Mouse (Mus musculus) CH12.LX (cell line): ENCODE data around the gene Prelid1. TPM values are rescaled to one million over a fixed set of nuclear protein-coding genes. Genes with fewer than 3 reads are reported as not detected.

Experiments
- DNase-seq: peaks from one replicate; pipeline ENCODE4 v3.0.0-alpha.2; 2013; ENCODE audit errors: extremely low read depth
- H3K27ac ChIP-seq: 2 replicates; pipeline ENCODE4 v1.5.1; 2012; ENCODE audit warnings: low read depth, mild to moderate bottlenecking, control low read depth, moderate library complexity; ENCODE audit not compliant: insufficient read depth
- H3K27me3 ChIP-seq: replicated peaks from 2 replicates; pipeline ENCODE3; 2012; ENCODE audit warnings: inconsistent platforms
- H3K36me3 ChIP-seq, 2 experiments: replicated peaks in 1 of 2; 2 replicates each; pipeline versions ENCODE3 to v1.6.1; 2012; ENCODE audit warnings: inconsistent platforms in 1 of 2, low read length in 1 of 2, mild to moderate bottlenecking in 1 of 2, mixed read lengths in 1 of 2, moderate library complexity in 1 of 2; ENCODE audit not compliant: control insufficient read depth in 1 of 2, insufficient read depth in 1 of 2
- H3K4me1 ChIP-seq, 2 experiments: 2 replicates each; pipeline ENCODE4 v1.6.1; 2012; ENCODE audit warnings: inconsistent platforms in 1 of 2, moderate library complexity in 1 of 2; ENCODE audit not compliant: insufficient read depth in 2 of 2, control insufficient read depth in 1 of 2
- H3K4me2 ChIP-seq: 2 replicates; pipeline ENCODE4 v1.6.1; 2012; ENCODE audit warnings: low read depth, mild to moderate bottlenecking, control low read depth; ENCODE audit not compliant: poor library complexity, insufficient read depth, severe bottlenecking
- H3K4me3 ChIP-seq, 3 experiments: fragments of 150-350 bp in 1 of 3; sonication (generic) in 1 of 3; replicated peaks in 1 of 3; 2 replicates each; pipeline versions ENCODE3 to v1.5.1; 2011 to 2012; ENCODE audit warnings: low read depth in 2 of 3, low read length in 2 of 3, mild to moderate bottlenecking in 2 of 3, moderate library complexity in 2 of 3, control low read depth in 1 of 3, improper control_type of control experiment in 1 of 3, inconsistent platforms in 1 of 3, mixed read lengths in 1 of 3; ENCODE audit not compliant: poor library complexity in 1 of 3
- H3K79me2 ChIP-seq: replicated peaks from 2 replicates; pipeline ENCODE4 v1.6.1; 2012; ENCODE audit warnings: mild to moderate bottlenecking, moderate library complexity; ENCODE audit not compliant: control insufficient read depth, poor library complexity, insufficient read depth, severe bottlenecking; ENCODE audit errors: extremely low read depth
- H3K9ac ChIP-seq: 2 replicates; pipeline ENCODE4 v1.6.1; 2012; ENCODE audit warnings: low read depth, mild to moderate bottlenecking, control low read depth, moderate library complexity; ENCODE audit not compliant: insufficient read depth
- H3K9me3 ChIP-seq: replicated peaks from 2 replicates; pipeline ENCODE3; 2012; ENCODE audit warnings: low read length, inconsistent platforms, mixed read lengths
- CHD1 ChIP-seq: IDR thresholded peaks from 2 replicates; pipeline ENCODE4 v1.6.1; 2012; ENCODE audit warnings: low read depth, low read length, improper control_type of control experiment, inconsistent platforms
- CHD2 ChIP-seq: IDR thresholded peaks from 2 replicates; pipeline ENCODE4 v1.6.1; 2011; ENCODE audit warnings: low read length, improper control_type of control experiment
- CTCF ChIP-seq, 2 experiments: IDR thresholded peaks in 1 of 2; conservative IDR thresholded peaks in 1 of 2; 2 replicates each; pipeline ENCODE4 v1.5.1; 2011 to 2012; ENCODE audit warnings: low read depth in 2 of 2, low read length in 2 of 2, improper control_type of control experiment in 1 of 2, inconsistent platforms in 1 of 2, mild to moderate bottlenecking in 1 of 2, moderate library complexity in 1 of 2
- GABPA ChIP-seq: IDR thresholded peaks from 2 replicates; pipeline ENCODE4 v1.6.1; 2012; ENCODE audit warnings: low read depth, low read length, improper control_type of control experiment, inconsistent platforms; ENCODE audit not compliant: insufficient replicate concordance
- JUN ChIP-seq: IDR thresholded peaks from 2 replicates; pipeline ENCODE4 v1.6.1; 2011; ENCODE audit warnings: low read depth, mild to moderate bottlenecking, low read length, improper control_type of control experiment, moderate library complexity; ENCODE audit not compliant: insufficient read depth
- KAT2A ChIP-seq: IDR thresholded peaks from 2 replicates; pipeline ENCODE4 v1.6.1; 2012; ENCODE audit warnings: low read length, improper control_type of control experiment, inconsistent platforms; ENCODE audit not compliant: insufficient replicate concordance
- MAX ChIP-seq: IDR thresholded peaks from 2 replicates; pipeline ENCODE4 v1.6.1; 2011; ENCODE audit warnings: low read length, improper control_type of control experiment
- MAZ ChIP-seq: IDR thresholded peaks from 2 replicates; pipeline ENCODE4 v1.6.1; 2012; ENCODE audit warnings: low read depth, mild to moderate bottlenecking, inconsistent platforms, low read length, improper control_type of control experiment, moderate library complexity
- MXI1 ChIP-seq: IDR thresholded peaks from 2 replicates; pipeline ENCODE4 v1.6.1; 2011; ENCODE audit warnings: mild to moderate bottlenecking, low read depth, low read length, improper control_type of control experiment
- MYC ChIP-seq: IDR thresholded peaks from 2 replicates; pipeline ENCODE4 v1.6.1; 2011; ENCODE audit warnings: low read depth, mild to moderate bottlenecking, improper control_type of control experiment, low read length
- NRF1 ChIP-seq: IDR thresholded peaks from 2 replicates; pipeline ENCODE4 v1.6.1; 2014; ENCODE audit warnings: low read depth, mild to moderate bottlenecking, inconsistent platforms, low read length, improper control_type of control experiment, moderate library complexity
- POLR2A ChIP-seq: IDR thresholded peaks from 2 replicates; pipeline ENCODE4 v1.6.1; 2011; ENCODE audit warnings: low read depth, mild to moderate bottlenecking, improper control_type of control experiment, low read length
- POLR2AphosphoS2 ChIP-seq: IDR thresholded peaks from 2 replicates; pipeline ENCODE4 v1.6.1; 2011; ENCODE audit warnings: low read depth, low read length, improper control_type of control experiment
- RAD21 ChIP-seq: IDR thresholded peaks from 2 replicates; pipeline ENCODE4 v1.6.1; 2011; ENCODE audit warnings: low read depth, mild to moderate bottlenecking, low read length, improper control_type of control experiment, moderate library complexity
- SIN3A ChIP-seq: IDR thresholded peaks from 2 replicates; pipeline ENCODE4 v1.6.1; 2012; ENCODE audit warnings: low read length, improper control_type of control experiment, inconsistent platforms
- TBP ChIP-seq: conservative IDR thresholded peaks from 2 replicates; pipeline ENCODE4 v1.6.1; 2011; ENCODE audit warnings: low read depth, low read length, improper control_type of control experiment
- USF1 ChIP-seq: IDR thresholded peaks from 2 replicates; pipeline ENCODE4 v1.6.1; 2014; ENCODE audit warnings: low read depth, mild to moderate bottlenecking, inconsistent platforms, low read length, improper control_type of control experiment
- USF2 ChIP-seq: conservative IDR thresholded peaks from 2 replicates; pipeline ENCODE4 v1.6.1; 2011; ENCODE audit warnings: low read depth, low read length, improper control_type of control experiment
- ZNF384 ChIP-seq: IDR thresholded peaks from 2 replicates; pipeline ENCODE4 v1.6.1; 2012; ENCODE audit warnings: low read depth, low read length, improper control_type of control experiment, inconsistent platforms
- dilution Hi-C: fragments of 300-500 bp; cut with MboI; formaldehyde crosslinking; loops from 2 replicates; pipeline ENCODE4 v1.14.3; 2020; ENCODE audit warnings: low sequenced_read_pairs; ENCODE audit not compliant: extremely low pct_unique_long_range_greater_than_20kb, extremely low pct_ligation_motif_present
- in situ Hi-C: fragments of 300-500 bp; cut with MboI; formaldehyde crosslinking; loops from 3 replicates; pipeline ENCODE4 v1.14.3; 2019; ENCODE audit warnings: low sequenced_read_pairs, low pct_ligation_motif_present, low pct_unique_long_range_greater_than_20kb, mixed read lengths
- polyA plus RNA-seq: library from polyadenylated mRNA; unstranded; fragments of >175 nt; gene quantifications from 2 replicates; pipeline ENCODE4 v1.2.1, GENCODE M21; 2012; ENCODE audit warnings: low read depth; ENCODE audit not compliant: insufficient read length
- total RNA-seq, 2 experiments: library from RNA; depleted of rRNA; stranded (reverse); fragments of 300-350 nt in 1 of 2; fragments of >200 nt in 1 of 2; gene quantifications; 2 replicates each; pipeline ENCODE4 v1.2.3; 2012 to 2014

The Prelid1 gene
- total and polyA plus RNA-seq, 3 experiments: 205 to 435 (median 302) TPM

DNA sequence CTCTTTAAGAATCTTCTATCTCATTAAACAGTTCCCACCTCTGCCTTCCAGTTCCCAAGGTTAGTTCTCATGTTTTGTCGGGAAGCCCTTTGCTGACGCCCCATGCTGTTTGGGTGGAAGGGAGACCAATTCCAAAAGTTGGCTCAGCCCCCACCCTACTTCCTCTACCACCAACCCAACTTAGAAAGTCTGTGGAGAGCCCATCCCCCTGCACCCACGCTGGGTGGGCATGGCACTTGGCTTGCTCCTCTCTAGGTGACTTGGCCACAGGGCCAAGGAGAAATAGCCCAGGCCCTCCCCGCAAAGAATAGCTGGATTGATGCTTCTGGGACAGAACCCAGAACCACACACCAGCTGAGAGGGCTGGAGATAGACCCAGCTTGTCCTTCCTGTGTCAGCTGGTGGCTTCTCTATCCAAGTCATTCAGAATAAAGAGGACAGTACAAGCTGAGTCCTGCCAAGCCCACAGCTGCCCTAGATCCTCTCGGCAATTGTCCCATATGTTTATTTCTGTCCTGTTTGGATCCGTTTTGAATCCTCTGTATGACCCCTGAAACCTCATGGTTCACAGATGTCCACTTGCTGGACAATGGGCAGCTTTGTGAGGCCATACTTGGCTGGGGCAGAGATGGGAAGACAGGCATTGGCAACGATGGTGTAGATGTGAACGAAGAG, 50.8 kb downstream of the Prelid1 start:
- no peak for DNase-seq
- no peak overlapping the region for H3K4me2 ChIP-seq
- no peak for TF ChIP-seq NRF1
- TF ChIP-seq POLR2A: no peak
- TF ChIP-seq CHD2: no peak
- TF ChIP-seq, all 38 proteins: peak for 0
- Histone ChIP-seq H3K4me1 (peaks cover 22 to 61% of the 10 kb centered on the region in 2 experiments), H3K27ac (no peak overlapping the region), H3K9me3 (no peaks in the 10 kb centered on the region), H3K79me2 (no peaks in the 10 kb centered on the region), H3K36me3 (peaks cover 0 to 5% of the 10 kb centered on the region in 2 experiments), H3K9ac (no peak overlapping the region), H3K27me3 (no peaks in the 10 kb centered on the region), H3K4me3 (no peak overlapping the region)
- in situ Hi-C loops (no loop called here), dilution Hi-C loops (no loop called here)

DNA sequence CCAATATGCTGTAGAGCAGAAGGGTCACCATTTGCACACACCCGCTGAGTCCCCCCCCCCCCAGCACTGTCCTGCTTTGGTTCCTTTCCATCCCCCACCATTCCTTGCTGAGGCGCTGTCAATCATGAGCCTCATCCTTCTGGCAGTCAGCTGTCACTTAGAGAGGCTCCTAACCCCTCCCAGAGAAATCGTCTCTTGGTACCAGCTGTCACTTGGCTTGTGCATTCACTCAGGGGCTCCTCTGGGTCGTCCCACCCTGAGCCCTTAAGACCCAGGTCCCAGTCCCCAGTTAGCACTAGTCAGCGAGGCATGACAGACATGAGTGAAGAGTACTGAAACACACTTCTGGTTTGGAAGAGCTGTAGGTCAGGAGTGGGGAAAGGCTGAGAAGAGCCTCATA, 51.4 kb downstream of the Prelid1 start:
- dilution Hi-C loops: no loop called here
- no peak overlapping the region for H3K27ac ChIP-seq
- no peaks in the 10 kb centered on the region for H3K27me3 ChIP-seq
- H3K9me3 ChIP-seq: no peaks in the 10 kb centered on the region
- H3K4me2 ChIP-seq: no peak overlapping the region
- H3K9ac ChIP-seq: no peak overlapping the region
- no peak overlapping the region for H3K4me3 ChIP-seq
- no peaks in the 10 kb centered on the region for H3K79me2 ChIP-seq
- in situ Hi-C loops: no loop called here
- H3K4me1 ChIP-seq: peaks cover 22 to 61% of the 10 kb centered on the region in 2 experiments
- DNase-seq: no peak
- TF ChIP-seq SIN3A (no peak), JUN (no peak), USF1 (no peak), ZNF384 (no peak), RAD21 (no peak), POLR2A (no peak), MAX (no peak), KAT2A (no peak), CTCF (conservative IDR thresholded peaks at IDR 0.05 in 1 of 2, IDR thresholded peaks at IDR 0.05 in 1 of 2; ENCODE audit: low read depth in 2 of 2, low read length in 2 of 2) (no peak), TBP (no peak), GABPA (no peak), USF2 (no peak), MYC (no peak), CHD1 (no peak), MXI1 (no peak), CHD2 (no peak), NRF1 (no peak), POLR2AphosphoS2 (no peak), MAZ (no peak)
- peaks cover 0 to 5% of the 10 kb centered on the region in 2 experiments for H3K36me3 ChIP-seq
